Mouse (Mus musculus): Measurements from ENCODE around the gene Btn2a2. TPM values are rescaled to one million over a fixed set of nuclear protein-coding genes. Genes with fewer than 3 reads are reported as not detected.

Btn2a2 gene
- polyA plus RNA-seq, 1 experiment from 2014 or later, result 0.87 TPM

DNA sequence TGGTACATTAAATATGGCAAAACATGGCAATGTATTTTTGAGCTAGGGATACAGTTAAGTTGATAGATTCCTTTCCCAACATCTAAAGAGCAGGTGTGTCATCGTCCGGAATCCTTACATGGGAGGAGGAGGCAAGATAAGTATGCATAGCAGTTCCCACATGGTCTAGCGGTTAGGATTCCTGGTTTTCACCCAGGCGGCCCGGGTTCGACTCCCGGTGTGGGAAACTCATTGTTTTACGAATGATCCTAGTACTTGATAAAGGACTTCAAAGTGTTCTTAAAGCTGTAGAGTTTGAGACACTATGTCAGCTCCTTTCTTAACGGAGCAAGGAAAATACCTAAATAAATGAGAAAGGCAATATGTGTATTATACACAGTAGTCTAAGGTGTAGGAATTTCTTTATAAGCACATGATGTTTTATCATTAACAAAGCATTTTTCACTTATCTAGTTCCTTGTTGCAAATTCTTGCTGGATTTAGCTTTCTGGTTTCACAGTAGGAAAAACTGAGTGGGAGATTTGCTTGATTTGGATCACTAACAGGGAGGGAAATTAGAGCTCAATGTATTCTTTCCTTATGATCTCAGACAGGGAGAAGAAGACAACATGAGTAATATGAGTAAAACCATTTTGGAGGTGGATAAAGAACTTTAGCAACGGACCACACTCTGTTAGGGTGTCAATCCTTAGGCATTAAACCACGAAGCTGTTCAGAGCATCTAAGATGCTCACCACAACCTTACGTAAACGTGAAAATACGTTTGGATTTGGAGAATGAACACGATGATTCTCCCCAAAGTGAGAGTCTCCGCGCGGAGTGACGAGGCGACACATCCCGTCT is 25.1 kb downstream of the Btn2a2 start:
- Histone ChIP-seq H3K27me3 (ENCODE audit: control insufficient read depth, insufficient read depth, low read length) (no peaks in the 10 kb centered on the region), H3K4me3 (ENCODE audit: low read length) (peak overlapping the region; percentile 59), H3K9ac (ENCODE audit: low read depth, low read length) (peak overlapping the region; percentile 50), H3K4me2 (replicated peaks; ENCODE audit: low read depth, low read length) (peak overlapping the region; percentile 88), H3K4me1 (ENCODE audit: control insufficient read depth, insufficient read depth, low read length) (peaks cover 5% of the 10 kb centered on the region; the same call in 1 of the 2 replicates), H3K9me3 (ENCODE audit: control insufficient read depth, low read length) (no peaks in the 10 kb centered on the region), H3K36me3 (ENCODE audit: control insufficient read depth, insufficient read depth, low read length) (no peaks in the 10 kb centered on the region), H3K27ac (ENCODE audit: low read depth, low read length) (no peak overlapping the region)
- ATAC-seq (ENCODE audit: low FRiP score, low TSS enrichment), result peak; percentile 55; the same call in 1 of the 2 replicates
- under 1% methylated on average over 21 of the region's 21 CpGs for WGBS

GRCm38 (mm10) chr13:23462669-23463068 is 26.0 kb downstream of the Btn2a2 start:
- no peak for ATAC-seq (ENCODE audit: low FRiP score, low TSS enrichment)
- Histone ChIP-seq H3K9ac (ENCODE audit: low read depth, low read length) (no peak overlapping the region), H3K4me1 (ENCODE audit: control insufficient read depth, insufficient read depth, low read length) (peaks cover 5% of the 10 kb centered on the region; the same call in 1 of the 2 replicates), H3K27ac (ENCODE audit: low read depth, low read length) (no peak overlapping the region), H3K36me3 (ENCODE audit: control insufficient read depth, insufficient read depth, low read length) (no peaks in the 10 kb centered on the region), H3K27me3 (ENCODE audit: control insufficient read depth, insufficient read depth, low read length) (no peaks in the 10 kb centered on the region), H3K9me3 (ENCODE audit: control insufficient read depth, low read length) (no peaks in the 10 kb centered on the region), H3K4me2 (replicated peaks; ENCODE audit: low read depth, low read length) (no peak overlapping the region), H3K4me3 (ENCODE audit: low read length) (no peak overlapping the region)

- no peak overlapping the region for H3K4me2 ChIP-seq (replicated peaks; ENCODE audit: low read depth, low read length)
- H3K4me3 ChIP-seq (ENCODE audit: low read length), result no peak overlapping the region
- no peaks in the 10 kb centered on the region for H3K27me3 ChIP-seq (ENCODE audit: control insufficient read depth, insufficient read depth, low read length)
- WGBS, result 89% methylated on average over 4 of the region's 4 CpGs
- no peak for ATAC-seq (ENCODE audit: low FRiP score, low TSS enrichment)
- H3K4me1 ChIP-seq (ENCODE audit: control insufficient read depth, insufficient read depth, low read length), result peaks cover 5% of the 10 kb centered on the region; the same call in 1 of the 2 replicates
- H3K9me3 ChIP-seq (ENCODE audit: control insufficient read depth, low read length), result no peaks in the 10 kb centered on the region
- H3K9ac ChIP-seq (ENCODE audit: low read depth, low read length), result no peak overlapping the region
- H3K36me3 ChIP-seq (ENCODE audit: control insufficient read depth, insufficient read depth, low read length), result no peaks in the 10 kb centered on the region
- H3K27ac ChIP-seq (ENCODE audit: low read depth, low read length), result no peak overlapping the region
Measured at GRCm38 (mm10) chr13:23462063-23462462, 26.6 kb downstream of the Btn2a2 start.

DNA sequence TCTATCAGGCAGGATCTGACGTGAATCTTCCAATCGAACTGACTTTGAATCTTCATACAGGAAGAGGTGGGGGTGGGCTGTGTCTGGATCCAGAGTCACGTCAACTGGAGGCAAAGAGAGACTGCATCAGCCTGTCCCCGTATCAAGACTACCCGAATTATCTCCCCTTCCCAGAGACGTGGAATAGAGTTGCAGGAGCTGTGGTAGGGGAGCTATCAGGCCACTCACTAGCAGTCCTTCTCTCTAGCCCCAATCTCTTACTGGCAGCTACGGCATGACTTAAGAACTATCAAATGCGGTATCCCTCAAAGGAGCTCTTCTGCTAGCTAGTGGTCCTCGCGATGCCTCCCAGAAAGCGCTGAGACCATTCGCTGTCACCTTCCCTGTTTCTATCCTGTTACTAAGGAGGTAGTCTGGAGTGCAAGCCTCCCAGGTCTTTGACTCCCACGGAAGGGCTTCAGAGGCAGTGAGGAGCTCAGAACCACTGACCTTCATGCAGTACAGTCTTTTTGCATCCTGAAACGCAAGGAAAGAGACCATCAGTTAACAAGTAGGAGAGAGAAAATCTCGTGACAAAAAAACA is 29.3 kb downstream of the Btn2a2 start:
- ATAC-seq (ENCODE audit: low FRiP score, low TSS enrichment), result no peak
- Histone ChIP-seq H3K4me2 (replicated peaks; ENCODE audit: low read depth, low read length) (no peak overlapping the region; the same call in 1 of the 2 replicates), H3K9me3 (ENCODE audit: control insufficient read depth, low read length) (no peaks in the 10 kb centered on the region), H3K27me3 (ENCODE audit: control insufficient read depth, insufficient read depth, low read length) (no peaks in the 10 kb centered on the region), H3K4me1 (ENCODE audit: control insufficient read depth, insufficient read depth, low read length) (no peaks in the 10 kb centered on the region), H3K4me3 (ENCODE audit: low read length) (no peak overlapping the region), H3K36me3 (ENCODE audit: control insufficient read depth, insufficient read depth, low read length) (no peaks in the 10 kb centered on the region), H3K9ac (ENCODE audit: low read depth, low read length) (no peak overlapping the region), H3K27ac (ENCODE audit: low read depth, low read length) (no peak overlapping the region)
- 18% methylated on average over 15 of the region's 15 CpGs for WGBS

- 1% methylated on average over 9 of the region's 9 CpGs for WGBS
- Histone ChIP-seq H3K36me3 (ENCODE audit: control insufficient read depth, insufficient read depth, low read length) (no peaks in the 10 kb centered on the region), H3K4me2 (replicated peaks; ENCODE audit: low read depth, low read length) (peak overlapping the region; percentile 38), H3K9ac (ENCODE audit: low read depth, low read length) (peak overlapping the region; percentile 69), H3K27ac (ENCODE audit: low read depth, low read length) (peak overlapping the region; percentile 87; the same call in 1 of the 2 replicates), H3K4me3 (ENCODE audit: low read length) (peak overlapping the region; percentile 71), H3K27me3 (ENCODE audit: control insufficient read depth, insufficient read depth, low read length) (no peaks in the 10 kb centered on the region), H3K9me3 (ENCODE audit: control insufficient read depth, low read length) (no peaks in the 10 kb centered on the region), H3K4me1 (ENCODE audit: control insufficient read depth, insufficient read depth, low read length) (no peaks in the 10 kb centered on the region)
- no peak for ATAC-seq (ENCODE audit: low FRiP score, low TSS enrichment)
Measured at GRCm38 (mm10) chr13:23453926-23454325, 34.7 kb downstream of the Btn2a2 start.

- H3K36me3 ChIP-seq (ENCODE audit: control insufficient read depth, insufficient read depth, low read length), result no peaks in the 10 kb centered on the region
- peak overlapping the region; percentile 38 for H3K4me2 ChIP-seq (replicated peaks; ENCODE audit: low read depth, low read length)
- H3K9me3 ChIP-seq (ENCODE audit: control insufficient read depth, low read length), result no peaks in the 10 kb centered on the region
- no peaks in the 10 kb centered on the region for H3K27me3 ChIP-seq (ENCODE audit: control insufficient read depth, insufficient read depth, low read length)
- WGBS, result under 1% methylated on average over 25 of the region's 25 CpGs
- H3K9ac ChIP-seq (ENCODE audit: low read depth, low read length), result peak overlapping the region; percentile 69
- peak overlapping the region; percentile 71 for H3K4me3 ChIP-seq (ENCODE audit: low read length)
- peak; percentile 88 for ATAC-seq (ENCODE audit: low FRiP score, low TSS enrichment)
- no peaks in the 10 kb centered on the region for H3K4me1 ChIP-seq (ENCODE audit: control insufficient read depth, insufficient read depth, low read length)
- H3K27ac ChIP-seq (ENCODE audit: low read depth, low read length), result peak overlapping the region; percentile 87
Measured at GRCm38 (mm10) chr13:23453362-23453862, 35.2 kb downstream of the Btn2a2 start.

- H3K4me1 ChIP-seq (ENCODE audit: control insufficient read depth, insufficient read depth, low read length), result no peaks in the 10 kb centered on the region
- peak overlapping the region; percentile 56 for H3K9ac ChIP-seq (ENCODE audit: low read depth, low read length)
- H3K36me3 ChIP-seq (ENCODE audit: control insufficient read depth, insufficient read depth, low read length), result no peaks in the 10 kb centered on the region
- H3K9me3 ChIP-seq (ENCODE audit: control insufficient read depth, low read length), result no peaks in the 10 kb centered on the region
- 0% methylated on average over 15 of the region's 15 CpGs for WGBS
- peak overlapping the region; percentile 49 for H3K4me3 ChIP-seq (ENCODE audit: low read length)
- H3K27me3 ChIP-seq (ENCODE audit: control insufficient read depth, insufficient read depth, low read length), result no peaks in the 10 kb centered on the region
- H3K27ac ChIP-seq (ENCODE audit: low read depth, low read length), result no peak overlapping the region
- ATAC-seq (ENCODE audit: low FRiP score, low TSS enrichment), result 0 out of 2 replicates have a peak, but pooled peaks have one; percentile 20
- H3K4me2 ChIP-seq (replicated peaks; ENCODE audit: low read depth, low read length), result peak overlapping the region; percentile 61
Measured at GRCm38 (mm10) chr13:23450398-23450797, 38.3 kb downstream of the Btn2a2 start.

DNA sequence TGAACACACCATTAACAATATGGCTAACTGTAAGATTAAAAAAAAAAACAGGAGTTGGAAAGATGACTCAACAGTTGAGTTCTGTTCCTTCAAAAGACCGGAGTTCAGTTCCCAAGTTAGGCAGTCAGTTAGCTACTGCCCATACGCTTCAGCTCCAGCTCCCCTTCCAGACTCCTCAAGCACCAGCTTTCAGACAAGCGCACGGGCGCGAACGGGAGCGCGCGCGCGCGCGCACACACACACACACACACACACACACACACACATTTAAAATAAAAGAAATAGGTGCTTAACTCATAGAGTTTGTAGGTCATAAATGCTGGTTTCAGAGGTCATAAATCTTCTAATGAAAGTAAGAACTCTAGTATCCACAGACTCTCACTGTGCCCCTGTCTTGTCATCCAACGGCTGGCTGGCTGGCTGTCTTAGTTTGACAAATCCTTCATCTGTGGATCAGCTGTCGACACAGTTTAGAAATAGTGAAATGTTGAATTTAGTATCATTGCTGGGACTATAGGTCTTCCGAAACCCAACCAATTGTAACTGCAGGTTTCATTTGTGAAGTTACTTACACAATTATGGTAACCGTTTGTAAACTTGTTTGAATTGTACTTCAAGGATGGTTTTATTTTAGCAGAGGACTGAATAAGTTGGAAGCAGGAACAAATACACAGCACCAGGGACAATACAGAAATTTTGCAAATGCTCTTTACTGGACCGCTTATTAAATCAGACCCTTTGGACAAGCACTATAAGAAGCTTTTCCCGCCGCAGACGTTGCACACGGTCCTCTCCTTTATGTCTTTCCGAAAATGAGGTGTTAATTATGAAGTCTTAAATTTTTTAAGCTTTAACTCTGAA is 39.2 kb downstream of the Btn2a2 start:
- Histone ChIP-seq H3K9me3 (ENCODE audit: control insufficient read depth, low read length) (no peaks in the 10 kb centered on the region), H3K27ac (ENCODE audit: low read depth, low read length) (0 out of 2 replicates have a peak overlapping the region, but pooled peaks have one; percentile 30)
- WGBS, result under 1% methylated on average over 24 of the region's 24 CpGs

More for the DNA sequence above, 39.2 kb downstream of the Btn2a2 start:
- Histone ChIP-seq H3K9ac (ENCODE audit: low read depth, low read length) (peak overlapping the region; percentile 56), H3K36me3 (ENCODE audit: control insufficient read depth, insufficient read depth, low read length) (no peaks in the 10 kb centered on the region), H3K27me3 (ENCODE audit: control insufficient read depth, insufficient read depth, low read length) (no peaks in the 10 kb centered on the region), H3K4me3 (ENCODE audit: low read length) (peak overlapping the region; percentile 49), H3K4me1 (ENCODE audit: control insufficient read depth, insufficient read depth, low read length) (0 out of 2 replicates have a peak, but pooled peaks cover 3% of the 10 kb centered on the region), H3K4me2 (replicated peaks; ENCODE audit: low read depth, low read length) (peak overlapping the region; percentile 61)
- ATAC-seq (ENCODE audit: low FRiP score, low TSS enrichment), result no peak
